Mouse (Mus musculus) MEL (cell line): ENCODE measurements around the gene Gm11060. TPM values are rescaled to one million over a fixed set of nuclear protein-coding genes. Genes with fewer than 3 reads are reported as not detected.

Experiments used
- DNase-seq: peaks from one replicate; pipeline ENCODE4 v3.0.0; 2011; ENCODE audit warnings: low read depth, low spot score
- H3K27ac ChIP-seq: 2 replicates; pipeline ENCODE4 v1.5.1; 2012; ENCODE audit warnings: low read depth, mild to moderate bottlenecking, control low read depth, low read length, moderate library complexity; ENCODE audit not compliant: control insufficient read depth
- H3K27me3 ChIP-seq, 2 experiments: fragments of 150-350 bp in 1 of 2; sonication (generic) in 1 of 2; 2 replicates each; pipeline ENCODE4 v1.6.1; 2012; ENCODE audit warnings: low read length in 2 of 2, mild to moderate bottlenecking in 2 of 2, improper control_type of control experiment in 1 of 2, moderate library complexity in 1 of 2; ENCODE audit not compliant: insufficient read depth in 2 of 2, control insufficient read depth in 1 of 2
- H3K36me3 ChIP-seq, 2 experiments: 2 replicates each; pipeline ENCODE4 v1.6.1; 2012 to 2014; ENCODE audit warnings: low read length in 2 of 2, improper control_type of control experiment in 1 of 2, inconsistent platforms in 1 of 2, mild to moderate bottlenecking in 1 of 2; ENCODE audit not compliant: insufficient read depth in 2 of 2, control insufficient read depth in 1 of 2
- H3K4me1 ChIP-seq, 2 experiments: fragments of 150-350 bp in 1 of 2; sonication (generic) in 1 of 2; 2 replicates each; pipeline ENCODE4 v1.6.1; 2012; ENCODE audit warnings: low read length in 2 of 2, improper control_type of control experiment in 1 of 2, mild to moderate bottlenecking in 1 of 2; ENCODE audit not compliant: insufficient read depth in 2 of 2, control insufficient read depth in 1 of 2
- H3K4me3 ChIP-seq, 2 experiments: fragments of 150-350 bp in 1 of 2; sonication (generic) in 1 of 2; 2 replicates each; pipeline ENCODE4 v1.5.1; 2012; ENCODE audit warnings: low read depth in 2 of 2, low read length in 2 of 2, mild to moderate bottlenecking in 2 of 2, moderate library complexity in 2 of 2, control low read depth in 1 of 2, improper control_type of control experiment in 1 of 2; ENCODE audit not compliant: control insufficient read depth in 1 of 2, insufficient read depth in 1 of 2
- H3K79me2 ChIP-seq: 2 replicates; pipeline ENCODE4 v1.6.1; 2012; ENCODE audit warnings: mild to moderate bottlenecking, low read length, moderate library complexity; ENCODE audit not compliant: control insufficient read depth, poor library complexity, insufficient read depth
- H3K9ac ChIP-seq: 2 replicates; pipeline ENCODE4 v1.6.1; 2012; ENCODE audit warnings: low read depth, mild to moderate bottlenecking, control low read depth, low read length, moderate library complexity; ENCODE audit not compliant: control insufficient read depth, poor library complexity, severe bottlenecking
- H3K9me3 ChIP-seq: fragments of 150-350 bp; sonication (generic); replicated peaks from 2 replicates; pipeline ENCODE4 v1.6.1; 2012; ENCODE audit warnings: mild to moderate bottlenecking, low read length, improper control_type of control experiment, moderate library complexity; ENCODE audit not compliant: insufficient read depth
- BHLHE40 ChIP-seq: IDR thresholded peaks from 2 replicates; pipeline ENCODE4 v1.6.1; 2012; ENCODE audit warnings: low read depth, mild to moderate bottlenecking, inconsistent platforms, low read length, improper control_type of control experiment, borderline replicate concordance
- CTCF ChIP-seq, 3 experiments: IDR thresholded peaks in 2 of 3; conservative IDR thresholded peaks in 1 of 3; 2 replicates each; pipeline ENCODE4 v1.5.1; 2011 to 2012; ENCODE audit warnings: low read length in 3 of 3, low read depth in 2 of 3, mild to moderate bottlenecking in 2 of 3, improper control_type of control experiment in 1 of 3, inconsistent platforms in 1 of 3, mixed read lengths in 1 of 3, moderate library complexity in 1 of 3; ENCODE audit not compliant: control insufficient read depth in 1 of 3, insufficient read depth in 1 of 3, poor library complexity in 1 of 3, severe bottlenecking in 1 of 3
- ELF1 ChIP-seq: IDR thresholded peaks from 2 replicates; pipeline ENCODE4 v1.6.1; 2014; ENCODE audit warnings: low read depth, mild to moderate bottlenecking, inconsistent platforms, low read length, improper control_type of control experiment, moderate library complexity
- ETS1 ChIP-seq: IDR thresholded peaks from 2 replicates; pipeline ENCODE4 v1.6.1; 2012; ENCODE audit warnings: low read depth, mild to moderate bottlenecking, inconsistent platforms, low read length, improper control_type of control experiment, moderate library complexity
- HCFC1 ChIP-seq: IDR thresholded peaks from 2 replicates; pipeline ENCODE4 v1.6.1; 2012; ENCODE audit warnings: low read depth, mild to moderate bottlenecking, inconsistent platforms, low read length, improper control_type of control experiment, moderate library complexity
- MYB ChIP-seq: IDR thresholded peaks from 2 replicates; pipeline ENCODE4 v1.6.1; 2011; ENCODE audit warnings: mild to moderate bottlenecking, low read depth, low read length, improper control_type of control experiment
- NRF1 ChIP-seq: IDR thresholded peaks from 2 replicates; pipeline ENCODE4 v1.6.1; 2014; ENCODE audit warnings: low read depth, mild to moderate bottlenecking, inconsistent platforms, low read length, improper control_type of control experiment, moderate library complexity; ENCODE audit not compliant: poor library complexity, insufficient read depth, severe bottlenecking
- POLR2AphosphoS2 ChIP-seq: IDR thresholded peaks from 2 replicates; pipeline ENCODE4 v1.6.1; 2011; ENCODE audit warnings: low read length, improper control_type of control experiment
- POLR2AphosphoS5 ChIP-seq: IDR thresholded peaks from 2 replicates; pipeline ENCODE4 v1.6.1; 2012; ENCODE audit warnings: low read depth, borderline replicate concordance, mild to moderate bottlenecking, inconsistent platforms, low read length, moderate library complexity, mixed read lengths
- RAD21 ChIP-seq: IDR thresholded peaks from 2 replicates; pipeline ENCODE4 v1.6.1; 2011; ENCODE audit warnings: mild to moderate bottlenecking, low read depth, low read length, improper control_type of control experiment
- SIN3A ChIP-seq: IDR thresholded peaks from 2 replicates; pipeline ENCODE4 v1.6.1; 2012; ENCODE audit warnings: low read length, improper control_type of control experiment, inconsistent platforms
- TAL1 ChIP-seq: IDR thresholded peaks from 2 replicates; pipeline ENCODE4 v1.6.1; 2012; ENCODE audit warnings: mild to moderate bottlenecking, inconsistent platforms, low read length, moderate library complexity, mixed read lengths
- USF1 ChIP-seq: IDR thresholded peaks from 2 replicates; pipeline ENCODE4 v1.6.1; 2014; ENCODE audit warnings: low read depth, mild to moderate bottlenecking, inconsistent platforms, low read length, improper control_type of control experiment, moderate library complexity
- polyA plus RNA-seq, 2 experiments: library from polyadenylated mRNA; stranded (reverse) in 1 of 2; unstranded in 1 of 2; fragments of >175 nt in 1 of 2; fragments of >200 nt in 1 of 2; gene quantifications; 2 replicates each; pipeline versions ENCODE4 v1.2.1 to v1.2.4; 2012; ENCODE audit warnings: low replicate concordance in 2 of 2, low read depth in 1 of 2; ENCODE audit not compliant: insufficient read length in 2 of 2, insufficient read depth in 1 of 2, missing spikeins in 1 of 2
- total RNA-seq: library from RNA; depleted of rRNA; stranded (reverse); fragments of 300-350 nt; gene quantifications from 2 replicates; pipeline ENCODE4 v1.2.3, GENCODE M21; 2012

Gene Gm11060
- total and polyA plus RNA-seq, 3 experiments: not detected

DNA sequence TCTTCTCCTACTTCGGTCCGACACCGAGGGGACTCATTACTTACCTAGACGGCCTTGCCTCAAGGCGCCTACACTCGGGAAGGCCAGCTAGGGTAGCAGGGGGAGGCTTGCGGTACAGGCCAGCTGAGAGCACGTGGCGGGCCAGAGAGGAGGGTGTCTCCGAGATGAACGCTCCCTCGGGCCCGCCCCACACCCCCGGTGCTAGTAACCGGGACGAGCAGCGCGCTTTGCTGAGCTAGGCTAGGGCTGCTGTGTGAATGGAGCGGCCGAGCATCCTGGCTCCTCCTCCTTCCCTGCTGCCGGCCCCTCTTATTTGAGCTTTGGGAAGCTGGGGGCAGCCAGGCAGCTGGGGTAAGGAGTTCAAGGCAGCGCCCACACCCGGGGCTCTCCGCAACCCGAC is 34.5 kb downstream of the Gm11060 start, which contains the start of gene Wt1:
Gene Wt1 (plus strand): TSS at position 251 of the 400 bp plus-strand sequence.
- Histone ChIP-seq H3K79me2 (no peaks in the 10 kb centered on the region), H3K9ac (no peak within 1 kb of the TSS), H3K9me3 (no peaks in the 10 kb centered on the region), H3K4me1 (no peaks in the 10 kb centered on the region), H3K27ac (no peak within 1 kb of the TSS), H3K4me3 (no peak within 1 kb of the TSS), H3K27me3 (no peaks in the 10 kb centered on the region), H3K36me3 (no peaks in the 10 kb centered on the region)
- DNase-seq: no peak
- TF ChIP-seq ELF1: no peak
- TF ChIP-seq POLR2AphosphoS2: no peak
- TF ChIP-seq NRF1: no peak
- TF ChIP-seq TAL1: no peak
- no peak for TF ChIP-seq MYB
- no peak for TF ChIP-seq CTCF (IDR thresholded peaks at IDR 0.05 in 2 of 3, conservative IDR thresholded peaks at IDR 0.05 in 1 of 3; ENCODE audit: control insufficient read depth in 1 of 3, insufficient read depth in 1 of 3, low read depth in 2 of 3, low read length in 3 of 3, poor library complexity in 1 of 3, severe bottlenecking in 1 of 3)
- TF ChIP-seq POLR2AphosphoS5: no peak
- no peak for TF ChIP-seq BHLHE40
- TF ChIP-seq RAD21: no peak

DNA sequence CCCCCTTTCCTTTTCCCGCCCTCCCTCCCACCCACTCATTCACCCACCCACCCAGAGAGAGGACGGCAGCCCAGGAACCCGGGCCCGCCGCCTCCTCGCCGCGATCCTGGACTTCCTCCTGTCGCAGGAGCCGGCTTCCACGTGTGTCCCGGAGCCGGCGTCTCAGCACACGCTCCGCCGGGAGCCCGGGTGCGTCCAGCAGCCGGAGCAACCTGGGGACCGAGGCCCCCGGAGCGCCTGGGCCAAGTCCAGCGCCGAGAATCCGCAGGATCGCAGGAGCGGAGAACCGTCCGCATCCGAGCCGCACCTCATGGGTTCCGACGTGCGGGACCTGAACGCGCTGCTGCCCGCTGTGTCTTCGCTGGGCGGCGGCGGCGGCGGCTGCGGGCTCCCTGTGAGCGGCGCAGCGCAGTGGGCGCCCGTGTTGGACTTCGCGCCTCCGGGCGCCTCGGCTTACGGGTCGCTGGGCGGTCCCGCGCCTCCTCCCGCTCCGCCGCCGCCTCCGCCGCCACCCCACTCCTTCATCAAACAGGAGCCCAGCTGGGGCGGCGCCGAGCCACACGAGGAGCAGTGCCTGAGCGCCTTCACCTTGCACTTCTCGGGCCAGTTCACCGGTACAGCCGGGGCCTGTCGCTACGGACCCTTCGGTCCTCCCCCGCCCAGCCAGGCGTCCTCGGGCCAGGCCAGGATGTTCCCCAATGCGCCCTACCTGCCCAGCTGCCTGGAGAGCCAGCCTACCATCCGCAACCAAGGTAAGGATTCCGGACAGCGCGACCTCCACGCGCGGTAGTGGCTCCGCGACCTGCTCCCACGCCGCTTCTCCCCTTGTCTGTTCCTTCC is 35.1 kb downstream of the Gm11060 start:
- DNase-seq: no peak
- H3K27me3 ChIP-seq: no peaks in the 10 kb centered on the region
- no peak for TF ChIP-seq RAD21
- TF ChIP-seq SIN3A: no peak
- TF ChIP-seq ETS1: no peak
- no peak for TF ChIP-seq NRF1
- TF ChIP-seq HCFC1: no peak
- TF ChIP-seq CTCF (IDR thresholded peaks at IDR 0.05 in 2 of 3, conservative IDR thresholded peaks at IDR 0.05 in 1 of 3; ENCODE audit: control insufficient read depth in 1 of 3, insufficient read depth in 1 of 3, low read depth in 2 of 3, low read length in 3 of 3, poor library complexity in 1 of 3, severe bottlenecking in 1 of 3): no peak
- no peak for TF ChIP-seq USF1
- TF ChIP-seq POLR2AphosphoS2: no peak
- TF ChIP-seq, all 39 proteins: peak for 0
- H3K4me3 ChIP-seq: no peak overlapping the region
- H3K4me1 ChIP-seq: no peaks in the 10 kb centered on the region
- no peaks in the 10 kb centered on the region for H3K36me3 ChIP-seq
- H3K9me3 ChIP-seq: no peaks in the 10 kb centered on the region
- no peak overlapping the region for H3K27ac ChIP-seq
- no peaks in the 10 kb centered on the region for H3K79me2 ChIP-seq
- no peak overlapping the region for H3K9ac ChIP-seq
